Mouse (Mus musculus) lung, embryonic 14.5 days (tissue): Measurements from ENCODE around the gene Gdf1. TPM values are rescaled to one million over a fixed set of nuclear protein-coding genes. Genes with fewer than 3 reads are reported as not detected.

Experiments
- ATAC-seq: fragments of 200-750 bp; cut with Nextera tagmentation; 2 replicates; pipeline ENCODE4 v1.8.0; 2017; ENCODE audit warnings: mild to moderate bottlenecking, moderate TSS enrichment, moderate library complexity; ENCODE audit not compliant: insufficient read depth
- DNase-seq: peaks from one replicate; pipeline ENCODE4 v3.0.0-alpha.2; 2015
- H3K27ac ChIP-seq: fragments of 300-500 bp; sonication (generic); 2 replicates; pipeline ENCODE4 v1.5.1; 2014; ENCODE audit warnings: low read depth, mild to moderate bottlenecking, moderate library complexity
- H3K27me3 ChIP-seq: fragments of 300-500 bp; sonication (generic); 2 replicates; pipeline ENCODE4 v1.6.1; 2014; ENCODE audit warnings: low read length, control low read depth; ENCODE audit not compliant: insufficient read depth
- H3K36me3 ChIP-seq: fragments of 300-500 bp; sonication (generic); 2 replicates; pipeline ENCODE4 v1.6.1; 2014; ENCODE audit warnings: control low read depth; ENCODE audit not compliant: insufficient read depth
- H3K4me1 ChIP-seq: fragments of 300-500 bp; sonication (generic); 2 replicates; pipeline ENCODE4 v1.6.1; 2014; ENCODE audit warnings: antibody characterized with exemption, control low read depth; ENCODE audit not compliant: insufficient read depth
- H3K4me2 ChIP-seq: fragments of 300-500 bp; sonication (generic); 2 replicates; pipeline ENCODE4 v1.6.1; 2014; ENCODE audit warnings: mild to moderate bottlenecking
- H3K4me3 ChIP-seq: fragments of 300-500 bp; sonication (generic); 2 replicates; pipeline ENCODE4 v1.5.1; 2014; ENCODE audit warnings: low read depth, low read length
- H3K9ac ChIP-seq: fragments of 300-500 bp; sonication (generic); 2 replicates; pipeline ENCODE4 v1.6.1; 2014
- H3K9me3 ChIP-seq: fragments of 300-500 bp; sonication (generic); 2 replicates; pipeline ENCODE4 v1.6.1; 2016; ENCODE audit warnings: low read depth, low read length, control low read depth
- CTCF ChIP-seq: IDR thresholded peaks from 2 replicates; pipeline ENCODE4 v1.5.1; 2016; ENCODE audit warnings: antibody characterized with exemption, low read depth
- WGBS: fragments of 180-500 bp; shearing (Covaris S2); extraction: QIAGEN DNeasy Blood & Tissue Kit; methylation state at CpG from one replicate; pipeline ENCODE4 v1.1.7; 2014; 5-methylcytosine and 5-hydroxymethylcytosine counted together
- polyA plus RNA-seq: library from polyadenylated mRNA; unstranded; fragments of >200 nt; fragmentation: Nextera tagmentation; extraction: Ambion mirVana; gene quantifications from 2 replicates; pipeline ENCODE4 v1.2.1, GENCODE M21; 2014

Gene Gdf1
- polyA plus RNA-seq, 1 experiment from 2014 or later: 4.2 TPM

- WGBS: 66% methylated on average over 7 of the region's 7 CpGs
- Histone ChIP-seq H3K27me3 (no peaks in the 10 kb centered on the region), H3K27ac (no peak overlapping the region), H3K36me3 (peaks cover 78% of the 10 kb centered on the region), H3K9me3 (no peaks in the 10 kb centered on the region), H3K4me3 (no peak overlapping the region), H3K4me2 (no peak overlapping the region), H3K4me1 (no peaks in the 10 kb centered on the region), H3K9ac (no peak overlapping the region)
- DNase-seq (no peak), ATAC-seq (no peak)
- TF ChIP-seq CTCF: no peak
Measured at GRCm38 (mm10) chr8:70343076-70343475, 13.5 kb downstream of the Gdf1 start.

GRCm38 (mm10) chr8:70343696-70344095 lies 14.1 kb downstream of the Gdf1 start:
- peaks cover 78% of the 10 kb centered on the region for H3K36me3 ChIP-seq
- no peak overlapping the region for H3K27ac ChIP-seq

GRCm38 (mm10) chr8:70344279-70344678 lies 14.7 kb downstream of the Gdf1 start:
- no peaks in the 10 kb centered on the region for H3K27me3 ChIP-seq

More at GRCm38 (mm10) chr8:70343696-70344095, 14.1 kb downstream of the Gdf1 start:
- Histone ChIP-seq H3K9ac (no peak overlapping the region), H3K4me2 (no peak overlapping the region), H3K27me3 (no peaks in the 10 kb centered on the region), H3K9me3 (no peaks in the 10 kb centered on the region), H3K4me1 (no peaks in the 10 kb centered on the region), H3K4me3 (no peak overlapping the region)
- whole genome bisulfite sequencing: 52% methylated on average over 6 of the region's 6 CpGs
- peak; percentile 72 for DNase-seq
- peak; percentile 64 for TF ChIP-seq CTCF
- 0 out of 2 replicates have a peak, but pooled peaks have one; percentile 33 for ATAC-seq

GRCm38 (mm10) chr8:70347443-70347842 lies 17.8 kb downstream of the Gdf1 start:
- Histone ChIP-seq H3K4me2 (no peak overlapping the region), H3K36me3 (peaks cover 57% of the 10 kb centered on the region), H3K27me3 (no peaks in the 10 kb centered on the region), H3K9me3 (no peaks in the 10 kb centered on the region), H3K4me3 (no peak overlapping the region), H3K9ac (no peak overlapping the region), H3K4me1 (0 out of 2 replicates have a peak, but pooled peaks cover 12% of the 10 kb centered on the region), H3K27ac (no peak overlapping the region)
- 71% methylated on average over 4 of the region's 4 CpGs for WGBS
- no peak for TF ChIP-seq CTCF
- ATAC-seq (no peak), DNase-seq (no peak)

More at GRCm38 (mm10) chr8:70344279-70344678, 14.7 kb downstream of the Gdf1 start:
- Histone ChIP-seq H3K9ac (no peak overlapping the region), H3K4me2 (no peak overlapping the region), H3K4me1 (no peaks in the 10 kb centered on the region), H3K4me3 (no peak overlapping the region), H3K27ac (no peak overlapping the region), H3K9me3 (no peaks in the 10 kb centered on the region), H3K36me3 (peaks cover 78% of the 10 kb centered on the region)
- 0 out of 2 replicates have a peak, but pooled peaks have one; percentile 6 for ATAC-seq
- TF ChIP-seq CTCF: no peak
- 79% methylated on average over 2 of the region's 2 CpGs for WGBS
- no peak for DNase-seq

- Histone ChIP-seq H3K4me2 (no peak overlapping the region), H3K9me3 (no peaks in the 10 kb centered on the region), H3K4me1 (0 out of 2 replicates have a peak, but pooled peaks cover 12% of the 10 kb centered on the region), H3K36me3 (peaks cover 52% of the 10 kb centered on the region), H3K4me3 (no peak overlapping the region; the same call in 1 of the 2 replicates), H3K27me3 (no peaks in the 10 kb centered on the region), H3K27ac (no peak overlapping the region), H3K9ac (no peak overlapping the region)
- no peak for DNase-seq
- TF ChIP-seq CTCF: no peak
- no peak for ATAC-seq
- 72% methylated on average over 1 of the region's 1 CpGs for WGBS
Measured at GRCm38 (mm10) chr8:70347860-70348420, 18.3 kb downstream of the Gdf1 start.

- Histone ChIP-seq H3K27me3 (no peaks in the 10 kb centered on the region), H3K36me3 (peaks cover 34% of the 10 kb centered on the region; the same call in 1 of the 2 replicates), H3K9ac (peak overlapping the region; percentile 97), H3K4me2 (peak overlapping the region; percentile 100), H3K4me3 (peak overlapping the region; percentile 100), H3K4me1 (peaks cover 17% of the 10 kb centered on the region), H3K27ac (no peak overlapping the region; the same call in 1 of the 2 replicates), H3K9me3 (no peaks in the 10 kb centered on the region)
- TF ChIP-seq CTCF: no peak
- WGBS: 32% methylated on average over 15 of the region's 15 CpGs
- ATAC-seq: no peak
- peak; percentile 28 for DNase-seq
Measured at GRCm38 (mm10) chr8:70351035-70351999, 21.7 kb downstream of the Gdf1 start.

GRCm38 (mm10) chr8:70352000-70352384 lies 22.4 kb downstream of the Gdf1 start:
- Histone ChIP-seq H3K4me1 (peaks cover 17% of the 10 kb centered on the region), H3K9ac (peak overlapping the region; percentile 97), H3K9me3 (no peaks in the 10 kb centered on the region), H3K27ac (no peak overlapping the region), H3K36me3 (peaks cover 31% of the 10 kb centered on the region; the same call in 1 of the 2 replicates), H3K27me3 (no peaks in the 10 kb centered on the region), H3K4me3 (peak overlapping the region; percentile 100), H3K4me2 (peak overlapping the region; percentile 100)
- 15% methylated on average over 3 of the region's 3 CpGs for WGBS
- no peak for DNase-seq
- no peak for TF ChIP-seq CTCF
- no peak for ATAC-seq
